Mouse (Mus musculus) liver, adult 2 months (tissue): ENCODE measurements at regions not wholly inside any gene's neighbourhood (a gene's known extent, or its start where the extent isn't known, plus 50 kb on each side); places are given as distances from the start of the nearest gene placed in this dataset.

Source experiments
- CTCF ChIP-seq: fragments of 200-500 bp; IDR thresholded peaks from 2 replicates; pipeline ENCODE4 v1.5.1; 2011; ENCODE audit warnings: low read depth, low read length, control low read depth
- POLR2A ChIP-seq: fragments of 200-500 bp; IDR thresholded peaks from 2 replicates; pipeline ENCODE4 v1.6.1; 2011; ENCODE audit warnings: low read length, control low read depth; ENCODE audit not compliant: insufficient read depth; ENCODE audit errors: extremely low read depth

GRCm38 (mm10) chr5:133601241-133601739 lies 498.2 kb upstream of the Castor2 start:
- TF ChIP-seq CTCF: no peak
- TF ChIP-seq POLR2A: no peak
